In the genomic region with DNA sequence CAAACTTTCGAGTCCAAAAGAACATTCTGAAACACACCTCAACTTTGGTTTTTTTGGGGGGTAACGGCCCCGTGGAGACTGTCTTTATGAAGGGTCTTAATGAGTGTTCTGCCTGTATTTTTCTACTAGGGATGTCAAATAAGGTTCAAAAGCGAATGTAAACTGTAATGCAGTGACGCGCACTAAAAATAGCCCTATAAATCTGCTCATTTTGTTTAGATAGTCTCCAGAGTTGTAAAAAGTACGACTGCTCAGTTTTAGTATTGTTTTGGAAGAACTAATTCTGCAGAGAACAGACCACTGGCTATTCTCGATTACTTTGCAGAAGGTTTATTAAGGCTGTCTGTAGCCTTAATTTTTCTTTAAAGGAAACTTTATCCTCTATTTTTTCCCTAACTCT, we compare ENCODE assay signal across 14 mouse cellular contexts.
DNase-seq lines count a peak whose midpoint lies in the region; ATAC-seq and TF ChIP-seq lines count a peak whose summit lies in the region.
"Had no signal": no experiment of that assay in that cellular context is flagged by ENCODE, and none has a peak within 500 bp of the region (broad histone marks: within the 10 kb centered on the region; RNA-seq: fewer than 3 reads in every experiment).

No protein-coding gene starts in this region.

- TF ChIP-seq POLR2A in kidney, adult 2 months (IDR thresholded peaks at IDR 0.05; ENCODE audit: low read depth, low read length) = no peak
- TF ChIP-seq POLR2A in embryonic fibroblast, embryonic 13.5 days (IDR thresholded peaks at IDR 0.05; ENCODE audit: low read depth, low read length) = no peak
- no peak for TF ChIP-seq POLR2A in limb, embryonic 14.5 days (IDR thresholded peaks at IDR 0.05; ENCODE audit: borderline replicate concordance, extremely low read depth, insufficient read depth, insufficient read length)

- H3K27me3 ChIP-seq in kidney, adult 2 months (replicated peaks; ENCODE audit: control insufficient read depth, insufficient read depth, low read length) = no peaks in the 10 kb centered on the region; the same call in 1 of the 2 replicates
- H3K27me3 ChIP-seq in forebrain, embryonic 16.5 days (replicated peaks; ENCODE audit: control insufficient read depth, insufficient read depth, low read length) = no peaks in the 10 kb centered on the region
- peaks cover 18% of the 10 kb centered on the region for H3K27me3 ChIP-seq in limb, embryonic 14.5 days (ENCODE audit: control insufficient read depth, insufficient read depth, low read length)
- H3K27me3 ChIP-seq: heart, embryonic 15.5 days; hindbrain, embryonic 12.5 days had no signal

- 33% methylated on average over 8 of the region's 8 CpGs for WGBS in kidney, adult 2 months
- WGBS in forebrain, embryonic 16.5 days = 59% methylated on average over 8 of the region's 8 CpGs
- 19% methylated on average over 8 of the region's 8 CpGs for WGBS in limb, embryonic 14.5 days

- no peaks in the 10 kb centered on the region for H3K36me3 ChIP-seq in kidney, adult 2 months (ENCODE audit: control insufficient read depth, insufficient read depth, low read length)
- H3K36me3 ChIP-seq in forebrain, embryonic 16.5 days (ENCODE audit: control insufficient read depth, insufficient read depth) = no peaks in the 10 kb centered on the region
- H3K36me3 ChIP-seq in limb, embryonic 14.5 days (ENCODE audit: control insufficient read depth, insufficient read depth, low read length) = no peaks in the 10 kb centered on the region
- H3K36me3 ChIP-seq: heart, embryonic 15.5 days; hindbrain, embryonic 12.5 days; midbrain, embryonic 13.5 days had no signal

- H3K27ac ChIP-seq in kidney, adult 2 months (ENCODE audit: insufficient read depth, low read depth, low read length) = peak overlapping the region; percentile 96
- peak overlapping the region; percentile 97 for H3K27ac ChIP-seq in embryonic fibroblast, embryonic 13.5 days (ENCODE audit: insufficient read depth, low read length)
- H3K27ac ChIP-seq in forebrain, embryonic 16.5 days (ENCODE audit: low read length) = 0 out of 2 replicates have a peak overlapping the region, but pooled peaks have one; percentile 41
- no peak overlapping the region for H3K27ac ChIP-seq in limb, embryonic 14.5 days (replicated peaks; ENCODE audit: low read depth, low read length)
- H3K27ac ChIP-seq: midbrain, embryonic 13.5 days had no signal

- H3K4me1 ChIP-seq in kidney, adult 2 months (ENCODE audit: control insufficient read depth, insufficient read depth, low read length) = no peaks in the 10 kb centered on the region
- no peaks in the 10 kb centered on the region for H3K4me1 ChIP-seq in embryonic fibroblast, embryonic 13.5 days (ENCODE audit: control insufficient read depth, insufficient read depth, low read length)
- peaks cover 5% of the 10 kb centered on the region for H3K4me1 ChIP-seq in forebrain, embryonic 16.5 days (replicated peaks; ENCODE audit: control insufficient read depth, insufficient read depth, low read length)
- peaks cover 14% of the 10 kb centered on the region for H3K4me1 ChIP-seq in limb, embryonic 14.5 days (ENCODE audit: control insufficient read depth, insufficient read depth, low read length)

- no peak for DNase-seq in kidney, adult 2 months
- no peak for DNase-seq in kidney, postnatal 4 days
- DNase-seq in limb, embryonic 14.5 days (ENCODE audit: low spot score) = peak; percentile 41
- DNase-seq in right cerebral cortex, postnatal 4 days = no peak
- no peak for DNase-seq in urinary bladder, adult 18-20 months (ENCODE audit: low spot score in 2 of 2)
- DNase-seq: cerebellum, adult 11-12 months; gastrocnemius, postnatal 25 days; thymus, adult 18-20 months had no signal

- H3K9me3 ChIP-seq in forebrain, embryonic 16.5 days (ENCODE audit: control insufficient read depth, low read length) = no peaks in the 10 kb centered on the region
- H3K9me3 ChIP-seq in limb, embryonic 14.5 days (ENCODE audit: control insufficient read depth, low read length) = no peaks in the 10 kb centered on the region
- H3K9me3 ChIP-seq: heart, embryonic 15.5 days; hindbrain, embryonic 12.5 days; midbrain, embryonic 13.5 days had no signal

- peak overlapping the region; percentile 29; the same call in 1 of the 2 replicates for H3K4me2 ChIP-seq in forebrain, embryonic 16.5 days (ENCODE audit: low read length)
- peak overlapping the region; percentile 31; the same call in 1 of the 2 replicates for H3K4me2 ChIP-seq in limb, embryonic 14.5 days (replicated peaks; ENCODE audit: low read depth, low read length, severe bottlenecking)
- H3K4me2 ChIP-seq: heart, embryonic 15.5 days; midbrain, embryonic 13.5 days had no signal

- no peak overlapping the region for H3K4me3 ChIP-seq in kidney, adult 2 months (ENCODE audit: insufficient read depth, low read depth, low read length)
- no peak overlapping the region for H3K4me3 ChIP-seq in embryonic fibroblast, embryonic 13.5 days (ENCODE audit: insufficient read depth, low read length)
- no peak overlapping the region for H3K4me3 ChIP-seq in forebrain, embryonic 16.5 days (replicated peaks; ENCODE audit: low read length)
- no peak overlapping the region for H3K4me3 ChIP-seq in limb, embryonic 14.5 days (replicated peaks; ENCODE audit: low read length)
- H3K4me3 ChIP-seq: heart, embryonic 15.5 days; hindbrain, embryonic 12.5 days; midbrain, embryonic 13.5 days had no signal

- TF ChIP-seq CTCF in kidney, adult 2 months (conservative IDR thresholded peaks at IDR 0.05; ENCODE audit: insufficient read depth, insufficient read length, low read depth, low read length) = no peak
- TF ChIP-seq CTCF in embryonic fibroblast, embryonic 13.5 days (IDR thresholded peaks at IDR 0.05; ENCODE audit: borderline replicate concordance, insufficient read depth, low read length) = no peak

- no peak overlapping the region for H3K9ac ChIP-seq in forebrain, embryonic 16.5 days (replicated peaks; ENCODE audit: low read depth, low read length)
- H3K9ac ChIP-seq in limb, embryonic 14.5 days (ENCODE audit: low read depth, low read length, severe bottlenecking) = no peak overlapping the region
- H3K9ac ChIP-seq: heart, embryonic 15.5 days; hindbrain, embryonic 12.5 days; midbrain, embryonic 13.5 days had no signal

- no peak for ATAC-seq in forebrain, embryonic 16.5 days
- ATAC-seq in limb, embryonic 14.5 days (ENCODE audit: low FRiP score, low read depth) = no peak
- ATAC-seq: CD4-positive, CD25-positive, alpha-beta regulatory T cell, adult 4 months; midbrain, embryonic 13.5 days had no signal
